Mouse (Mus musculus): ENCODE data around the gene Utp20. TPM values are rescaled to one million over a fixed set of nuclear protein-coding genes. Genes with fewer than 3 reads are reported as not detected.

Utp20 gene
- polyA plus RNA-seq (2014; fragmentation: Nextera tagmentation; extraction: Ambion mirVana), result 13.3 and 15.5 TPM in 2 replicates

- Histone ChIP-seq H3K9ac (ENCODE audit: low read depth, low read length) (peak within 1 kb of the TSS; percentile 83), H3K4me1 (ENCODE audit: control insufficient read depth, insufficient read depth, low read length) (peaks cover 4% of the 10 kb centered on the region; the same call in 1 of the 2 replicates), H3K27me3 (ENCODE audit: control insufficient read depth, insufficient read depth, low read length) (no peaks in the 10 kb centered on the region), H3K4me3 (ENCODE audit: low read depth, low read length) (peak within 1 kb of the TSS; percentile 95), H3K27ac (ENCODE audit: low read depth, low read length) (no peak within 1 kb of the TSS), H3K4me2 (peak within 1 kb of the TSS; percentile 87), H3K36me3 (ENCODE audit: control insufficient read depth, insufficient read depth, low read length) (peaks cover 3% of the 10 kb centered on the region; the same call in 1 of the 2 replicates), H3K9me3 (replicated peaks; ENCODE audit: control insufficient read depth, low read length) (no peaks in the 10 kb centered on the region)
- ATAC-seq (replicated peaks; ENCODE audit: insufficient number of reproducible peaks, low FRiP score, low TSS enrichment), result peak; percentile 96
- WGBS (ENCODE audit: insufficient replicate concordance), result under 1% methylated on average over 44 of the region's 44 CpGs
Observed at GRCm38 (mm10) chr10:88826188-88826946, at the start of gene Utp20. Utp20 (minus strand) TSS chr10:88826804.

- Histone ChIP-seq H3K9me3 (replicated peaks; ENCODE audit: control insufficient read depth, low read length) (no peaks in the 10 kb centered on the region), H3K27me3 (ENCODE audit: control insufficient read depth, insufficient read depth, low read length) (no peaks in the 10 kb centered on the region), H3K9ac (ENCODE audit: low read depth, low read length) (no peak overlapping the region), H3K27ac (ENCODE audit: low read depth, low read length) (no peak overlapping the region), H3K4me3 (ENCODE audit: low read depth, low read length) (no peak overlapping the region), H3K36me3 (ENCODE audit: control insufficient read depth, insufficient read depth, low read length) (no peaks in the 10 kb centered on the region), H3K4me2 (no peak overlapping the region), H3K4me1 (ENCODE audit: control insufficient read depth, insufficient read depth, low read length) (no peaks in the 10 kb centered on the region)
- ATAC-seq (replicated peaks; ENCODE audit: insufficient number of reproducible peaks, low FRiP score, low TSS enrichment), result no peak
- WGBS (ENCODE audit: insufficient replicate concordance), result 61% methylated on average over 5 of the region's 5 CpGs
Observed at GRCm38 (mm10) chr10:88874870-88875269, 48.3 kb upstream of the Utp20 start.

DNA sequence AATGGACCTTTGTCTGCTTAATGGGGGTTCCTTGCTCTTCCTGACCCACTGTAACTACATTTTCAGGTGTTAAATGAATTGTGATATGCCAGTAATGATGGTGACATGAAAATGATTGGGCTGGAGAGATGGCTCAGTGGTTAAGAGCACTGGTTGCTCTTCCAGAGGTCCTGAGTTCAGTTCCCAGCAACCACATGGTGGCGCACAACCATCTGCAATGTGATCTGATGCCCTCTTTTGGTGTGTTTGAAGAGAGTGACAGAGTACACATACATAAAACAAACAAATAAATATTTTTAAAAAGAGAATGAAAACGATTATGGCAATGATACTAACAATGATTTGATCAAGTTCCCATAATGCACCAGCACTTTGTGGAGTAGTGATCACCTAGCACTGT lies 39.4 kb upstream of the Utp20 start:
- WGBS (ENCODE audit: insufficient replicate concordance), result 52% methylated on average over 2 of the region's 2 CpGs
- H3K4me2 ChIP-seq, result no peak overlapping the region

DNA sequence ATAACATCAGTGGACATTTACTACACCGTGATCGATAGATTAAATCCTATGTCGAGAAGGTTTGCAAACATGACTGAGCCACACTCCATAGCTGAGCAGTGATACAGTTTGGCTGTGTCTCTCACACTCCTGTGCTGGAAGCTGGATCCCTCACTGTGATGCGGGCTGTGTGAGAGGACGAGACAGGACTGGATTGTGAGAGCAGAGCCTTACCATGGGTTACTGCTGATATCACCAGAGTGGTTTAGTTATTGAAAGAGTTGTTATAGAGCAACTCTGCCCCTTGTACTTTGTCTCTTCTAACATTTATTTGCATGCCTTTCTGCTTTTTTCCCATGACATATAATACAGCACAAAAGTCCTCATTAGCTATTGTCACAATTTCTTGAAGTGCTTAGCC lies 35.7 kb upstream of the Utp20 start:
- H3K4me1 ChIP-seq (ENCODE audit: control insufficient read depth, insufficient read depth, low read length), result no peaks in the 10 kb centered on the region
- H3K27ac ChIP-seq (ENCODE audit: low read depth, low read length), result no peak overlapping the region
- ATAC-seq (replicated peaks; ENCODE audit: insufficient number of reproducible peaks, low FRiP score, low TSS enrichment), result no peak
- 86% methylated on average over 5 of the region's 5 CpGs for WGBS (ENCODE audit: insufficient replicate concordance)
- no peaks in the 10 kb centered on the region for H3K27me3 ChIP-seq (ENCODE audit: control insufficient read depth, insufficient read depth, low read length)
- no peaks in the 10 kb centered on the region for H3K9me3 ChIP-seq (replicated peaks; ENCODE audit: control insufficient read depth, low read length)
- H3K9ac ChIP-seq (ENCODE audit: low read depth, low read length), result no peak overlapping the region
- H3K4me3 ChIP-seq (ENCODE audit: low read depth, low read length), result no peak overlapping the region
- no peak overlapping the region for H3K4me2 ChIP-seq
- H3K36me3 ChIP-seq (ENCODE audit: control insufficient read depth, insufficient read depth, low read length), result no peaks in the 10 kb centered on the region

More for the DNA sequence above, 39.4 kb upstream of the Utp20 start:
- Histone ChIP-seq H3K4me3 (ENCODE audit: low read depth, low read length) (no peak overlapping the region), H3K9ac (ENCODE audit: low read depth, low read length) (no peak overlapping the region), H3K27me3 (ENCODE audit: control insufficient read depth, insufficient read depth, low read length) (no peaks in the 10 kb centered on the region), H3K27ac (ENCODE audit: low read depth, low read length) (no peak overlapping the region), H3K36me3 (ENCODE audit: control insufficient read depth, insufficient read depth, low read length) (no peaks in the 10 kb centered on the region), H3K9me3 (replicated peaks; ENCODE audit: control insufficient read depth, low read length) (no peaks in the 10 kb centered on the region), H3K4me1 (ENCODE audit: control insufficient read depth, insufficient read depth, low read length) (no peaks in the 10 kb centered on the region)
- ATAC-seq (replicated peaks; ENCODE audit: insufficient number of reproducible peaks, low FRiP score, low TSS enrichment), result no peak

DNA sequence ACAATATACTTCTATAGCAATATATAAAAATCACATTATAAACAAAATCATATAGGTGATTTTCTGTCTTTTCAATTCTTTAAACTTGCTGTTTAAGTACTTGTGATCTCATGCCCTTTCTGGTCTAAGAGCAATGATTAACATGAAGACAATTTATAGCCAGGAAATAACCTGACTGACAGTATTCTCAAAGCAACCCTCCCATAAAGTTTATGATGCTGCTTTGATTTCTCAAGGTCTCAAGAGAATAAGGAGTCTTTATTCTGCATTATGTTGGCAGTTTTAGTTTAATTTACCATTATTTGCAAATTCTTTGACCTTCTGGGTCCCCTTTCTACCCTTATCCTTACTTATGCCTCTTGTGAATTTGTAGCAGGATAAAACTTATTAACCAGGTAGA lies 34.8 kb upstream of the Utp20 start:
- Histone ChIP-seq H3K4me2 (no peak overlapping the region), H3K9ac (ENCODE audit: low read depth, low read length) (no peak overlapping the region), H3K27ac (ENCODE audit: low read depth, low read length) (no peak overlapping the region), H3K4me1 (ENCODE audit: control insufficient read depth, insufficient read depth, low read length) (no peaks in the 10 kb centered on the region), H3K36me3 (ENCODE audit: control insufficient read depth, insufficient read depth, low read length) (no peaks in the 10 kb centered on the region), H3K27me3 (ENCODE audit: control insufficient read depth, insufficient read depth, low read length) (no peaks in the 10 kb centered on the region), H3K4me3 (ENCODE audit: low read depth, low read length) (no peak overlapping the region), H3K9me3 (replicated peaks; ENCODE audit: control insufficient read depth, low read length) (no peaks in the 10 kb centered on the region)
- no peak for ATAC-seq (replicated peaks; ENCODE audit: insufficient number of reproducible peaks, low FRiP score, low TSS enrichment)

DNA sequence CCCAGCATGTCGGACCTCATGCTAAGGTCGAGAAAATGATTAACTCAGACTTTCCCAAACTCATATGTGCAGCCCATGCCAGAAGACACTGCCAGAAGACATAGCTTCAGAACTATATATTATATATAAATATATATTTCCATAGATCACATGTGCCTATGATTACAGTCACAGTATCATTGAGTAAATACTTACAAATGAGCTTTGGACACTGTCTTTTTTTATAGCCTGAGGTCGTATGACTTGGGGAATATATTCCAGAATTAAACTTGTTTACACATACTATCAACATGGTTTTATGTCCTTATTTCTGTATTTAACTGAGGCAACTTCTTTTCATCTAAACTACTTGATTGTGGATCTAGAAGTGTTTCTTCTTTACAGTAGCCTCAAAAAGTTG lies 34.3 kb upstream of the Utp20 start:
- H3K27me3 ChIP-seq (ENCODE audit: control insufficient read depth, insufficient read depth, low read length), result no peaks in the 10 kb centered on the region
- no peaks in the 10 kb centered on the region for H3K4me1 ChIP-seq (ENCODE audit: control insufficient read depth, insufficient read depth, low read length)
- no peaks in the 10 kb centered on the region for H3K36me3 ChIP-seq (ENCODE audit: control insufficient read depth, insufficient read depth, low read length)
- H3K9me3 ChIP-seq (replicated peaks; ENCODE audit: control insufficient read depth, low read length), result no peaks in the 10 kb centered on the region
- H3K27ac ChIP-seq (ENCODE audit: low read depth, low read length), result no peak overlapping the region
- ATAC-seq (replicated peaks; ENCODE audit: insufficient number of reproducible peaks, low FRiP score, low TSS enrichment), result no peak
- H3K4me2 ChIP-seq, result no peak overlapping the region
- no peak overlapping the region for H3K4me3 ChIP-seq (ENCODE audit: low read depth, low read length)
- H3K9ac ChIP-seq (ENCODE audit: low read depth, low read length), result no peak overlapping the region
- 68% methylated on average over 3 of the region's 3 CpGs for WGBS (ENCODE audit: insufficient replicate concordance)

- Histone ChIP-seq H3K9me3 (replicated peaks; ENCODE audit: control insufficient read depth, low read length) (no peaks in the 10 kb centered on the region), H3K36me3 (ENCODE audit: control insufficient read depth, insufficient read depth, low read length) (no peaks in the 10 kb centered on the region), H3K4me1 (ENCODE audit: control insufficient read depth, insufficient read depth, low read length) (no peaks in the 10 kb centered on the region), H3K27me3 (ENCODE audit: control insufficient read depth, insufficient read depth, low read length) (no peaks in the 10 kb centered on the region), H3K9ac (ENCODE audit: low read depth, low read length) (no peak overlapping the region), H3K4me3 (ENCODE audit: low read depth, low read length) (no peak overlapping the region), H3K4me2 (no peak overlapping the region), H3K27ac (ENCODE audit: low read depth, low read length) (no peak overlapping the region)
- no peak for ATAC-seq (replicated peaks; ENCODE audit: insufficient number of reproducible peaks, low FRiP score, low TSS enrichment)
- WGBS (ENCODE audit: insufficient replicate concordance), result 86% methylated on average over 7 of the region's 7 CpGs
Observed at GRCm38 (mm10) chr10:88853326-88853725, 26.7 kb upstream of the Utp20 start.

- no peak for ATAC-seq (replicated peaks; ENCODE audit: insufficient number of reproducible peaks, low FRiP score, low TSS enrichment)
- no peaks in the 10 kb centered on the region for H3K36me3 ChIP-seq (ENCODE audit: control insufficient read depth, insufficient read depth, low read length)
- no peaks in the 10 kb centered on the region for H3K9me3 ChIP-seq (replicated peaks; ENCODE audit: control insufficient read depth, low read length)
- WGBS (ENCODE audit: insufficient replicate concordance), result 81% methylated on average over 4 of the region's 4 CpGs
- no peak overlapping the region for H3K4me2 ChIP-seq
- H3K27me3 ChIP-seq (ENCODE audit: control insufficient read depth, insufficient read depth, low read length), result no peaks in the 10 kb centered on the region
- H3K27ac ChIP-seq (ENCODE audit: low read depth, low read length), result no peak overlapping the region
- no peaks in the 10 kb centered on the region for H3K4me1 ChIP-seq (ENCODE audit: control insufficient read depth, insufficient read depth, low read length)
- H3K9ac ChIP-seq (ENCODE audit: low read depth, low read length), result no peak overlapping the region
- no peak overlapping the region for H3K4me3 ChIP-seq (ENCODE audit: low read depth, low read length)
Observed at GRCm38 (mm10) chr10:88849976-88850375, 23.4 kb upstream of the Utp20 start.

DNA sequence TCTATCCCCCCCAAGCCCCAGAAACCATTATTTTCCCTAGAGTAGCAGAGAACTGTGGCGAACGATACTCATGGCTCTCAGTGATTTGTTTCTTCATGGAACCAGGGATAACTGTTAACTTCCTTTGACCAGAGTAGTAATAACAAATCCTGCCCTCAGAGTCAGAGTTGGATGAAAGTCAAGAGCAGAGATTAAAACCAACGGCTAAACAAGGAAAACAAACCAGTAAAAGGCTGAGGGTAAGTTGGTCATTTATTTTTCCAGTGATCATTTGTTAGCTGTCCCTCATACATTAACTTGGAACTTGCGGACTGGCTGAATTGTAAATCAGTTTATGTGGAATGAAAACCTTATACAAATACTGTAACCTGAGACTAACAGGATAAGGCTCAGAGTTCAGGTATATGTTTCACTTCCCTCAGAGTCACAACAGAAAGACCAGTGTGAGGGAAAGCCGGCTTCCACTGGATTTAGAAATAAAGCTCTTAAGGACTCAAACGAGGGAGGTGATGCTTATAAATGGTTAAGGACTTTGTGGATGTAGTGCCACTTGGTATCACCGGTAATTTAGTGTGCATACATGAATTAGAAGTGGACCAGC lies 22.4 kb upstream of the Utp20 start:
- WGBS (ENCODE audit: insufficient replicate concordance), result 74% methylated on average over 7 of the region's 7 CpGs
- H3K27me3 ChIP-seq (ENCODE audit: control insufficient read depth, insufficient read depth, low read length), result no peaks in the 10 kb centered on the region
- H3K4me3 ChIP-seq (ENCODE audit: low read depth, low read length), result no peak overlapping the region
- no peak overlapping the region for H3K9ac ChIP-seq (ENCODE audit: low read depth, low read length)
- no peak for ATAC-seq (replicated peaks; ENCODE audit: insufficient number of reproducible peaks, low FRiP score, low TSS enrichment)
- H3K36me3 ChIP-seq (ENCODE audit: control insufficient read depth, insufficient read depth, low read length), result no peaks in the 10 kb centered on the region
- H3K4me2 ChIP-seq, result no peak overlapping the region
- H3K4me1 ChIP-seq (ENCODE audit: control insufficient read depth, insufficient read depth, low read length), result no peaks in the 10 kb centered on the region
- no peaks in the 10 kb centered on the region for H3K9me3 ChIP-seq (replicated peaks; ENCODE audit: control insufficient read depth, low read length)
- H3K27ac ChIP-seq (ENCODE audit: low read depth, low read length), result no peak overlapping the region

Measured in heart, embryonic 11.5 days (tissue).